19 mouse cellular contexts compared by ENCODE assay signal in genomic region chr7:67968394-67968793, GRCm38 (mm10). TPM values are rescaled to one million over a fixed set of nuclear protein-coding genes. Genes with fewer than 3 reads are reported as not detected.
A peak's percentile ranks its signal among the peaks of the same experiment; 100 is the strongest.
DNase-seq lines count a peak whose midpoint lies in the region; ATAC-seq and TF ChIP-seq lines count a peak whose summit lies in the region.
"Had no signal": no experiment of that assay in that cellular context is flagged by ENCODE, and none has a peak within 500 bp of the region (broad histone marks: within the 10 kb centered on the region; RNA-seq: fewer than 3 reads in every experiment).

No protein-coding gene starts in this region.

- peaks cover 46 to 75% of the 10 kb centered on the region in 2 experiments for H3K4me1 ChIP-seq in heart, embryonic 14.5 days (ENCODE audit: control insufficient read depth in 2 of 2, insufficient read depth in 2 of 2, low read length in 2 of 2)
- peaks cover 28% of the 10 kb centered on the region for H3K4me1 ChIP-seq in lung, postnatal 0 days (ENCODE audit: insufficient read depth, low read depth, low read length)
- H3K4me1 ChIP-seq in cerebellum, adult 2 months (ENCODE audit: control insufficient read depth, insufficient read depth, low read length) = peaks cover 8% of the 10 kb centered on the region; the same call in 1 of the 2 replicates

- WGBS in heart, embryonic 14.5 days = 39% methylated on average over 12 of the region's 12 CpGs
- 47% methylated on average over 12 of the region's 12 CpGs for WGBS in lung, postnatal 0 days
- WGBS in cerebellum, adult 2 months = 90% methylated on average over 12 of the region's 12 CpGs

- H3K4me3 ChIP-seq in heart, embryonic 14.5 days (ENCODE audit: control insufficient read depth in 1 of 2, insufficient read depth in 1 of 2, low read depth in 1 of 2, low read length in 2 of 2) = no peak overlapping the region
- H3K4me3 ChIP-seq in lung, postnatal 0 days (ENCODE audit: low read depth, low read length) = no peak overlapping the region
- H3K4me3 ChIP-seq in cerebellum, adult 2 months (replicated peaks; ENCODE audit: insufficient read depth, low read depth, low read length) = no peak overlapping the region
- H3K4me3 ChIP-seq: embryonic facial prominence, embryonic 13.5 days; gastrocnemius, adult 2 months; hindbrain, embryonic 15.5 days; liver, embryonic 13.5 days; midbrain, embryonic 10.5 days; neural tube, embryonic 12.5 days had no signal

- TF ChIP-seq EP300 in lung, postnatal 0 days (IDR thresholded peaks at IDR 0.05) = peak; percentile 94

- H3K4me2 ChIP-seq in heart, embryonic 14.5 days (ENCODE audit: low read length) = 0 out of 2 replicates have a peak overlapping the region, but pooled peaks have one; percentile 16
- no peak overlapping the region for H3K4me2 ChIP-seq in lung, postnatal 0 days (replicated peaks; ENCODE audit: low read depth, low read length)
- H3K4me2 ChIP-seq: embryonic facial prominence, embryonic 13.5 days; hindbrain, embryonic 15.5 days; liver, embryonic 13.5 days; neural tube, embryonic 12.5 days had no signal

- H3K27me3 ChIP-seq in heart, embryonic 14.5 days (ENCODE audit: control insufficient read depth, insufficient read depth, low read length) = no peaks in the 10 kb centered on the region
- no peaks in the 10 kb centered on the region for H3K27me3 ChIP-seq in lung, postnatal 0 days (replicated peaks; ENCODE audit: insufficient read depth, low read length)
- H3K27me3 ChIP-seq in cerebellum, adult 2 months (ENCODE audit: control insufficient read depth, insufficient read depth, low read length) = no peaks in the 10 kb centered on the region
- H3K27me3 ChIP-seq: embryonic facial prominence, embryonic 13.5 days; hindbrain, embryonic 15.5 days; liver, embryonic 13.5 days; neural tube, embryonic 12.5 days had no signal

- no peaks in the 10 kb centered on the region for H3K9me3 ChIP-seq in heart, embryonic 14.5 days (ENCODE audit: control insufficient read depth, low read length)
- H3K9me3 ChIP-seq in lung, postnatal 0 days (ENCODE audit: low read length) = no peaks in the 10 kb centered on the region
- H3K9me3 ChIP-seq: embryonic facial prominence, embryonic 13.5 days; hindbrain, embryonic 15.5 days; liver, embryonic 13.5 days; midbrain, embryonic 10.5 days; neural tube, embryonic 12.5 days had no signal

- intact Hi-C loops in heart, postnatal 10 days (cut with DNase I) = no loop called here

- no peak overlapping the region for H3K9ac ChIP-seq in heart, embryonic 14.5 days (ENCODE audit: low read length)
- no peak overlapping the region for H3K9ac ChIP-seq in lung, postnatal 0 days (replicated peaks; ENCODE audit: low read depth)
- H3K9ac ChIP-seq: embryonic facial prominence, embryonic 13.5 days; hindbrain, embryonic 15.5 days; liver, embryonic 13.5 days; neural tube, embryonic 12.5 days had no signal

- H3K27ac ChIP-seq in heart, embryonic 14.5 days (replicated peaks in 1 of 2; ENCODE audit: control insufficient read depth in 1 of 2, insufficient read depth in 1 of 2, low read depth in 2 of 2, low read length in 2 of 2) = peak overlapping the region; percentile 25 to 44; a peak in 2 of 4 replicates
- peak overlapping the region; percentile 66; the same call in 1 of the 2 replicates for H3K27ac ChIP-seq in lung, postnatal 0 days (ENCODE audit: low read length)
- no peak overlapping the region for H3K27ac ChIP-seq in cerebellum, adult 2 months (ENCODE audit: insufficient read depth, low read length)
- H3K27ac ChIP-seq: embryonic facial prominence, embryonic 13.5 days; gastrocnemius, adult 2 months; hindbrain, embryonic 15.5 days; liver, embryonic 13.5 days; midbrain, embryonic 10.5 days; neural tube, embryonic 12.5 days had no signal

- TF ChIP-seq POLR2A in cerebellum, adult 2 months (IDR thresholded peaks at IDR 0.05; ENCODE audit: borderline replicate concordance, insufficient read depth, low read length) = no peak

- no peak for DNase-seq in heart, postnatal 10 days
- peak; percentile 83 for DNase-seq in lung, postnatal 0 days (ENCODE audit: low spot score)
- no peak for DNase-seq in lung, postnatal 14 days
- peak; percentile 18 for DNase-seq in lung, postnatal 25 days (ENCODE audit: low spot score)
- no peak for DNase-seq in liver
- DNase-seq in cerebellum, adult 2 months = no peak
- DNase-seq: adrenal gland, adult 2 months; cerebellum, postnatal 10 days; gastrocnemius, adult 2 months; heart, postnatal 4 days; liver, embryonic 13.5 days; thymus, postnatal 36 days had no signal

- no peak for ATAC-seq in heart, embryonic 14.5 days (ENCODE audit: insufficient number of reproducible peaks, insufficient read depth, low FRiP score, low read depth)
- peak; percentile 86 for ATAC-seq in lung, postnatal 0 days
- ATAC-seq: forebrain, embryonic 16.5 days; intestine, embryonic 16.5 days had no signal

- no peaks in the 10 kb centered on the region for H3K36me3 ChIP-seq in heart, embryonic 14.5 days (ENCODE audit: control insufficient read depth, insufficient read depth, low read length)
- H3K36me3 ChIP-seq in lung, postnatal 0 days (ENCODE audit: insufficient read depth, low read length) = no peaks in the 10 kb centered on the region
- H3K36me3 ChIP-seq: embryonic facial prominence, embryonic 13.5 days; hindbrain, embryonic 15.5 days; liver, embryonic 13.5 days; neural tube, embryonic 12.5 days had no signal

- no peak for TF ChIP-seq CTCF in lung, postnatal 0 days (IDR thresholded peaks at IDR 0.05)
- no peak for TF ChIP-seq CTCF in cerebellum, adult 2 months (IDR thresholded peaks at IDR 0.05; ENCODE audit: borderline replicate concordance, insufficient read depth, low read depth, low read length)

RNA-seq across cellular contexts. Expression of gene Igf1r, which starts 15.8 kb away (rescaled TPM):
- 16.1 and 16.6 TPM in 2 replicates for polyA plus RNA-seq in heart, embryonic 14.5 days (2014; fragmentation: Nextera tagmentation; extraction: Ambion mirVana)
- 10 to 100 TPM; 29.4 to 31.0 TPM for total RNA-seq in heart, postnatal 10 days (2021)
- 15.9 and 18.8 TPM in 2 replicates for polyA plus RNA-seq in lung, postnatal 0 days (2015; fragmentation: Nextera tagmentation; extraction: Ambion mirVana)
- 20.5 and 21.9 TPM in 2 replicates for polyA plus RNA-seq in cerebellum, adult 2 months (2012; rRNA removed)

Comparison
In these comparisons a context has a peak if more than half of its experiments do, and no peak if none do; other contexts are left out.
1. DNase-seq: peak in lung, postnatal 0 days (single experiment) and lung, postnatal 25 days (single experiment); none in heart, postnatal 10 days (0 of 2), lung, postnatal 14 days (single experiment), liver (single experiment) and cerebellum, adult 2 months (0 of 2).